Mouse (Mus musculus) MEL-GATA-1-ER (cell line): ENCODE data around the gene 3425401B19Rik.

Source experiments
- DNase-seq: peaks from one replicate; pipeline ENCODE4 v3.0.0-alpha.2; 2012; ENCODE audit warnings: low read depth; ENCODE audit errors: extremely low read depth

Gene 3425401B19Rik

GRCm38 (mm10) chr14:32685124-32685826, at the start of gene 3425401B19Rik:
TSS of gene 3425401B19Rik (minus strand) at chr14:32685293.
- DNase-seq = no peak

- no peak for DNase-seq
These were observed 47.9 kb upstream of the 3425401B19Rik start for GRCm38 (mm10) chr14:32732961-32733360.

- DNase-seq = no peak
These were observed 41.8 kb upstream of the 3425401B19Rik start for GRCm38 (mm10) chr14:32726864-32727263.

GRCm38 (mm10) chr14:32721461-32721860, 36.4 kb upstream of the 3425401B19Rik start:
- DNase-seq = no peak

- no peak for DNase-seq
These were observed 31.8 kb upstream of the 3425401B19Rik start for GRCm38 (mm10) chr14:32716763-32717439.

- DNase-seq = no peak
These were observed 30.4 kb upstream of the 3425401B19Rik start for GRCm38 (mm10) chr14:32715489-32715888.

GRCm38 (mm10) chr14:32715076-32715475, 30.0 kb upstream of the 3425401B19Rik start:
- no peak for DNase-seq

- no peak for DNase-seq
These were observed 24.8 kb upstream of the 3425401B19Rik start for GRCm38 (mm10) chr14:32709861-32710260.

GRCm38 (mm10) chr14:32708756-32709155, 23.7 kb upstream of the 3425401B19Rik start:
- no peak for DNase-seq

- DNase-seq = no peak
These were observed 22.8 kb upstream of the 3425401B19Rik start for GRCm38 (mm10) chr14:32707938-32708337.

- DNase-seq = no peak
These were observed 15.9 kb upstream of the 3425401B19Rik start for GRCm38 (mm10) chr14:32700972-32701371.

GRCm38 (mm10) chr14:32698556-32698955, 13.5 kb upstream of the 3425401B19Rik start:
- DNase-seq = no peak

GRCm38 (mm10) chr14:32697774-32698173, 12.7 kb upstream of the 3425401B19Rik start:
- no peak for DNase-seq

GRCm38 (mm10) chr14:32696344-32696743, 11.3 kb upstream of the 3425401B19Rik start:
- DNase-seq = no peak

- DNase-seq = no peak
These were observed 10.8 kb upstream of the 3425401B19Rik start for GRCm38 (mm10) chr14:32695906-32696305.

GRCm38 (mm10) chr14:32684735-32685105, 373 bp downstream of the 3425401B19Rik start:
- DNase-seq = no peak

GRCm38 (mm10) chr14:32683982-32684734, 935 bp downstream of the 3425401B19Rik start:
- DNase-seq = no peak

GRCm38 (mm10) chr14:32683251-32683838, 1.7 kb downstream of the 3425401B19Rik start:
- DNase-seq = no peak

- DNase-seq = no peak
These were observed 2.6 kb downstream of the 3425401B19Rik start for GRCm38 (mm10) chr14:32682536-32682935.

GRCm38 (mm10) chr14:32681603-32682002, 3.5 kb downstream of the 3425401B19Rik start:
- no peak for DNase-seq

- no peak for DNase-seq
These were observed 6.5 kb downstream of the 3425401B19Rik start for GRCm38 (mm10) chr14:32678565-32678964.

- no peak for DNase-seq
These were observed 11.9 kb downstream of the 3425401B19Rik start for GRCm38 (mm10) chr14:32673178-32673577.
